Mouse (Mus musculus) G1E (cell line): ENCODE measurements at regions not wholly inside any gene's neighbourhood (a gene's known extent, or its start where the extent isn't known, plus 50 kb on each side); places are given as distances from the start of the nearest gene placed in this dataset.

Experiments used
- ATAC-seq: 2 replicates; pipeline ENCODE4 v1.8.0; 2016; ENCODE audit warnings: mild to moderate bottlenecking; ENCODE audit not compliant: insufficient number of reproducible peaks, poor library complexity, low FRiP score, severe bottlenecking; ENCODE audit errors: extremely low read depth
- DNase-seq: peaks from one replicate; pipeline ENCODE4 v3.0.0; 2012; ENCODE audit warnings: low spot score
- H3K27me3 ChIP-seq: 2 replicates; pipeline ENCODE4 v1.6.1; 2012; ENCODE audit warnings: mild to moderate bottlenecking, low read length, inconsistent platforms; ENCODE audit not compliant: insufficient read depth
- H3K36me3 ChIP-seq: replicated peaks from 2 replicates; pipeline ENCODE3; 2012; ENCODE audit warnings: mild to moderate bottlenecking, inconsistent platforms
- H3K4me1 ChIP-seq: 2 replicates; pipeline ENCODE4 v1.6.1; 2012; ENCODE audit warnings: low read depth, low read length, inconsistent platforms, mixed read lengths; ENCODE audit not compliant: insufficient read depth
- H3K4me3 ChIP-seq: 2 replicates; pipeline ENCODE4 v1.5.1; 2012; ENCODE audit warnings: low read depth, mild to moderate bottlenecking, inconsistent platforms, low read length, moderate library complexity, mixed read lengths
- H3K9me3 ChIP-seq: replicated peaks from 2 replicates; pipeline ENCODE4 v1.6.1; 2012; ENCODE audit warnings: inconsistent platforms
- CTCF ChIP-seq: IDR thresholded peaks from 2 replicates; pipeline ENCODE4 v1.5.1; 2012; ENCODE audit warnings: low read depth, low read length, inconsistent platforms, mixed read lengths
- GATA1 ChIP-seq: IDR thresholded peaks from 2 replicates; pipeline ENCODE4 v1.6.1; 2012; ENCODE audit warnings: borderline replicate concordance, low read length, inconsistent platforms, mixed read lengths
- GATA2 ChIP-seq: IDR thresholded peaks from 2 replicates; pipeline ENCODE4 v1.6.1; 2012; ENCODE audit warnings: low read depth, low read length, inconsistent platforms, borderline replicate concordance
- POLR2AphosphoS5 ChIP-seq: IDR thresholded peaks from 2 replicates; pipeline ENCODE4 v1.6.1; 2012; ENCODE audit warnings: low read depth, low read length, inconsistent platforms; ENCODE audit not compliant: insufficient replicate concordance
- TAL1 ChIP-seq: conservative IDR thresholded peaks from 2 replicates; pipeline ENCODE4 v1.6.1; 2012; ENCODE audit warnings: low read depth, low read length, inconsistent platforms, mixed read lengths

- H3K4me1 ChIP-seq, result no peaks in the 10 kb centered on the region
- DNase-seq, result no peak
- H3K36me3 ChIP-seq, result no peaks in the 10 kb centered on the region
- no peak for ATAC-seq
- TF ChIP-seq CTCF, result no peak
- no peak for TF ChIP-seq TAL1
- no peak for TF ChIP-seq GATA1
- no peak for TF ChIP-seq GATA2
- TF ChIP-seq POLR2AphosphoS5, result no peak
- H3K4me3 ChIP-seq, result no peak overlapping the region
- no peaks in the 10 kb centered on the region for H3K27me3 ChIP-seq
- no peaks in the 10 kb centered on the region; the same call in 1 of the 2 replicates for H3K9me3 ChIP-seq
Observed at GRCm38 (mm10) chr6:121531825-121532389, 58.4 kb upstream of the Iqsec3 start.

- Histone ChIP-seq H3K4me1 (no peaks in the 10 kb centered on the region), H3K36me3 (no peaks in the 10 kb centered on the region), H3K9me3 (peaks cover 4% of the 10 kb centered on the region; the same call in 1 of the 2 replicates), H3K4me3 (no peak overlapping the region), H3K27me3 (no peaks in the 10 kb centered on the region)
- TF ChIP-seq GATA2 (no peak), GATA1 (no peak), CTCF (no peak), TAL1 (no peak), POLR2AphosphoS5 (no peak)
- no peak for DNase-seq
- no peak for ATAC-seq
Observed at GRCm38 (mm10) chr6:121527281-121527680, 53.8 kb upstream of the Iqsec3 start.

DNA sequence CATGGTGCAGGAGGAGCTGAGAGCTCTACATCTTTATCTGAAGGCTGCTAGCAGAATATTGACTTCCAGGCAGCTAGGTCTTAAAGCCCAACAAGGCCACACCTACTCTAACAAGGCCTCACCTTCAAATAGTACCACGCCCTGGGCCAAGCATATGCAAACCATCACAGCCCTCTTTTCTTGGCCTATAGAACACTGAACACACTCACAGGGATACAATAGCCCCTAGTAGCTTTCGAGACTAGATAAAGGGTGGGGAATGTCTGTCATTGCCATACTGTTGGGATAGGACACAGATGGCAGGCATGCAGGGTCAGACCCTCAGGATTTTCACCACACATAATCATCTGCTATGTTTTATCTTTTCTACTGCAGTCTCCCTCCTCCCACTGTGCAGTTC lies 52.6 kb upstream of the Iqsec3 start:
- no peak for ATAC-seq

DNA sequence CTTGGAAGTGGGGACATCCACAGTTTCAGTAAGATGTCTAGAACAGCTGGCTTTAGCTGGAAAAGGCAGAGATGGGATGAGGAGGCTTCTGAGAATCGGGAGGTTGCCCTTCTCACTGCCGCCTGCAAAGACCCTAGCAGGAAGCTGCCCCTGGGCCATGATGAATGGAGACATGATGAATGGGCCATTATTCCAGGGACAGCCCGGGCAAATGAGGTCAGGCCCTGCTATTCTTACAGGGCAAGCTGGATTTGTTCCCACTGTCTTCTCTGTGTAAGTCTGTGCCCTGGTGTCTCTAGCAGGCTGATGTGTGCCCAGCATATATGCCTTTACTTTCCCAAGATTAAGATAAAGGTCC lies 51.1 kb upstream of the Iqsec3 start:
- H3K27me3 ChIP-seq, result no peaks in the 10 kb centered on the region
- H3K4me1 ChIP-seq, result no peaks in the 10 kb centered on the region
- DNase-seq (no peak), ATAC-seq (no peak)
- H3K4me3 ChIP-seq, result no peak overlapping the region
- TF ChIP-seq CTCF, result no peak
- no peak for TF ChIP-seq TAL1
- TF ChIP-seq GATA2, result no peak
- TF ChIP-seq POLR2AphosphoS5, result no peak
- TF ChIP-seq GATA1, result no peak
- no peaks in the 10 kb centered on the region for H3K36me3 ChIP-seq
- H3K9me3 ChIP-seq, result peaks cover 14% of the 10 kb centered on the region

More for the DNA sequence above, 52.6 kb upstream of the Iqsec3 start:
- Histone ChIP-seq H3K4me3 (no peak overlapping the region), H3K36me3 (no peaks in the 10 kb centered on the region), H3K9me3 (peaks cover 9% of the 10 kb centered on the region; the same call in 1 of the 2 replicates), H3K4me1 (no peaks in the 10 kb centered on the region), H3K27me3 (no peaks in the 10 kb centered on the region)
- no peak for DNase-seq
- no peak for TF ChIP-seq POLR2AphosphoS5
- no peak for TF ChIP-seq GATA1

GRCm38 (mm10) chr6:121523882-121524612 lies 50.6 kb upstream of the Iqsec3 start:
- no peaks in the 10 kb centered on the region for H3K27me3 ChIP-seq
- H3K4me3 ChIP-seq, result no peak overlapping the region
- no peaks in the 10 kb centered on the region for H3K36me3 ChIP-seq
- no peak for TF ChIP-seq GATA2
- TF ChIP-seq GATA1, result no peak
- no peak for TF ChIP-seq POLR2AphosphoS5
- TF ChIP-seq CTCF, result no peak
- no peak for TF ChIP-seq TAL1
- H3K9me3 ChIP-seq, result peaks cover 19% of the 10 kb centered on the region
- no peak for DNase-seq
- no peaks in the 10 kb centered on the region for H3K4me1 ChIP-seq
- ATAC-seq, result no peak
